Comparison of ENCODE assay signal across 22 mouse cellular contexts in the genomic region with DNA sequence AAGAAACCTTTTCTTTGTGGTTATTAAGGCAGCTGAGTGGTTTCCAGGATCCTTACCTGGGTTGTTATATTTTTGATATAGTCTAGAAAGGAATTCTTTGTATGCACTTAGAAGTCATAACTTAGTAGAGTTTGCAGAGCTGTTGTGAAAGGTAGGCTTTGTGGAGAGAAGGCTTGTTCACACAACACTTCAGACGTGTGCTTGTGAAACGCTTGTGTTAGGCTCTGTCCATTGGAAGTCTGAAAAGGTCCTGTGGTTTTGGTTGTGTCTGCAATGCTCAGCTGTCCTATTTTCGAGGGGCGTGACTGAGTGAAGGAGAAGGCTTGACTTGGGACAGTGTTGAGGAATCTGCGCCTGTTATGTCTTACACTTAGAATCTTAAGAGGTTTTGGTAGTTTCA. TPM values are rescaled to one million over a fixed set of nuclear protein-coding genes. Genes with fewer than 3 reads are reported as not detected.
A peak's percentile ranks its signal among the peaks of the same experiment; 100 is the strongest.
DNase-seq lines count a peak whose midpoint lies in the region; ATAC-seq and TF ChIP-seq lines count a peak whose summit lies in the region.
"Had no signal": no experiment of that assay in that cellular context is flagged by ENCODE, and none has a peak within 500 bp of the region (broad histone marks: within the 10 kb centered on the region; RNA-seq: fewer than 3 reads in every experiment).

No protein-coding gene starts in this region.

- DNase-seq in lung, postnatal 25 days (ENCODE audit: low spot score) = no peak
- peak; percentile 77 for DNase-seq in lung, postnatal 0 days (ENCODE audit: low spot score)
- DNase-seq in lung, postnatal 14 days = no peak
- DNase-seq: adrenal gland, adult 2 months; adrenal gland, adult 8-10 months; adrenal gland, postnatal 10 days; adrenal gland, postnatal 14 days; adrenal gland, postnatal 25 days; adrenal gland, postnatal 36 days; B cell, adult 2 months; cerebellum, adult 11 months; cerebellum, adult 11-12 months had no signal

- no peak overlapping the region for H3K27ac ChIP-seq in lung, embryonic 16.5 days (ENCODE audit: low read length)
- H3K27ac ChIP-seq in lung, postnatal 0 days (ENCODE audit: low read length) = peak overlapping the region; percentile 9; the same call in 1 of the 2 replicates
- H3K27ac ChIP-seq in kidney, embryonic 14.5 days (ENCODE audit: low read depth, low read length) = no peak overlapping the region
- no peak overlapping the region for H3K27ac ChIP-seq in kidney, embryonic 16.5 days (ENCODE audit: low read length)

- H3K36me3 ChIP-seq in lung, embryonic 16.5 days (ENCODE audit: control insufficient read depth, insufficient read depth, low read length) = no peaks in the 10 kb centered on the region
- H3K36me3 ChIP-seq in lung, postnatal 0 days (ENCODE audit: insufficient read depth, low read length) = no peaks in the 10 kb centered on the region
- H3K36me3 ChIP-seq in kidney, embryonic 14.5 days (ENCODE audit: control insufficient read depth, insufficient read depth, low read length) = peaks cover 22% of the 10 kb centered on the region; the same call in 1 of the 2 replicates
- 0 out of 2 replicates have a peak, but pooled peaks cover 2% of the 10 kb centered on the region for H3K36me3 ChIP-seq in kidney, embryonic 16.5 days (ENCODE audit: insufficient read depth, low read length)

- H3K4me3 ChIP-seq in lung, embryonic 16.5 days (ENCODE audit: low read length) = no peak overlapping the region
- no peak overlapping the region for H3K4me3 ChIP-seq in lung, postnatal 0 days (ENCODE audit: low read depth, low read length)
- no peak overlapping the region for H3K4me3 ChIP-seq in kidney, embryonic 14.5 days (ENCODE audit: low read length)
- H3K4me3 ChIP-seq in kidney, embryonic 16.5 days (ENCODE audit: low read length) = no peak overlapping the region

- peak; percentile 71; the same call in 1 of the 2 replicates for ATAC-seq in lung, embryonic 16.5 days (ENCODE audit: low read depth)
- peak; percentile 81 for ATAC-seq in lung, postnatal 0 days
- peak; percentile 59 for ATAC-seq in granulocyte monocyte progenitor cell, adult 5-6 weeks (replicated peaks; ENCODE audit: poor library complexity, severe bottlenecking)
- peak; percentile 37 for ATAC-seq in megakaryocyte progenitor cell, adult 5-6 weeks (replicated peaks; ENCODE audit: poor library complexity)
- no peak for ATAC-seq in kidney, embryonic 14.5 days (ENCODE audit: low FRiP score, low TSS enrichment)
- no peak for ATAC-seq in kidney, embryonic 16.5 days (ENCODE audit: low FRiP score, low TSS enrichment)
- ATAC-seq: activated CD4-positive, CD25-positive, alpha-beta regulatory T cell, adult 4 months; CD4-positive, CD25-positive, alpha-beta regulatory T cell, adult 4 months; Patski had no signal

- H3K4me2 ChIP-seq in lung, embryonic 16.5 days (ENCODE audit: low read depth, low read length) = no peak overlapping the region
- H3K4me2 ChIP-seq in lung, postnatal 0 days (replicated peaks; ENCODE audit: low read depth, low read length) = no peak overlapping the region
- no peak overlapping the region for H3K4me2 ChIP-seq in kidney, embryonic 14.5 days (replicated peaks; ENCODE audit: low read depth, low read length)
- H3K4me2 ChIP-seq in kidney, embryonic 16.5 days (replicated peaks; ENCODE audit: low read depth, low read length) = no peak overlapping the region

- WGBS in lung, embryonic 16.5 days = 63% methylated on average over 5 of the region's 5 CpGs
- 58% methylated on average over 5 of the region's 5 CpGs for WGBS in lung, postnatal 0 days
- 93% methylated on average over 5 of the region's 5 CpGs for WGBS in kidney, embryonic 14.5 days
- 92% methylated on average over 5 of the region's 5 CpGs for WGBS in kidney, embryonic 16.5 days

- H3K9me3 ChIP-seq in lung, embryonic 16.5 days (ENCODE audit: control insufficient read depth, low read length) = no peaks in the 10 kb centered on the region
- H3K9me3 ChIP-seq in lung, postnatal 0 days (ENCODE audit: low read length) = no peaks in the 10 kb centered on the region
- no peaks in the 10 kb centered on the region for H3K9me3 ChIP-seq in kidney, embryonic 14.5 days (ENCODE audit: control insufficient read depth, low read length)
- H3K9me3 ChIP-seq in kidney, embryonic 16.5 days (ENCODE audit: low read length) = no peaks in the 10 kb centered on the region
- H3K9me3 ChIP-seq: G1E had no signal

- peak; percentile 78 for TF ChIP-seq EP300 in lung, postnatal 0 days (IDR thresholded peaks at IDR 0.05)

- H3K9ac ChIP-seq in lung, embryonic 16.5 days (ENCODE audit: low read length) = no peak overlapping the region
- H3K9ac ChIP-seq in lung, postnatal 0 days (replicated peaks; ENCODE audit: low read depth) = no peak overlapping the region
- no peak overlapping the region for H3K9ac ChIP-seq in kidney, embryonic 14.5 days (ENCODE audit: low read depth, low read length)
- no peak overlapping the region for H3K9ac ChIP-seq in kidney, embryonic 16.5 days (replicated peaks; ENCODE audit: low read length)

- no peaks in the 10 kb centered on the region for H3K27me3 ChIP-seq in lung, embryonic 16.5 days (ENCODE audit: control insufficient read depth, insufficient read depth, low read depth, low read length)
- no peaks in the 10 kb centered on the region for H3K27me3 ChIP-seq in lung, postnatal 0 days (replicated peaks; ENCODE audit: insufficient read depth, low read length)
- H3K27me3 ChIP-seq in kidney, embryonic 14.5 days (ENCODE audit: control insufficient read depth, insufficient read depth, low read length) = no peaks in the 10 kb centered on the region
- H3K27me3 ChIP-seq in kidney, embryonic 16.5 days (ENCODE audit: insufficient read depth, low read length) = no peaks in the 10 kb centered on the region
- H3K27me3 ChIP-seq: CH12.LX, Patski had no signal

- H3K4me1 ChIP-seq in lung, embryonic 16.5 days (replicated peaks; ENCODE audit: control insufficient read depth, insufficient read depth, low read length) = peaks cover 15% of the 10 kb centered on the region
- H3K4me1 ChIP-seq in lung, postnatal 0 days (ENCODE audit: insufficient read depth, low read depth, low read length) = no peaks in the 10 kb centered on the region; the same call in 1 of the 2 replicates
- peaks cover 20% of the 10 kb centered on the region for H3K4me1 ChIP-seq in kidney, embryonic 14.5 days (ENCODE audit: control insufficient read depth, insufficient read depth, low read length)
- H3K4me1 ChIP-seq in kidney, embryonic 16.5 days (ENCODE audit: insufficient read depth, low read length) = peaks cover 37% of the 10 kb centered on the region

- no peak for TF ChIP-seq CTCF in lung, postnatal 0 days (IDR thresholded peaks at IDR 0.05)

RNA-seq across cellular contexts. Expression of gene Arid1b, which starts 51.5 kb away (rescaled TPM):
- polyA plus RNA-seq in lung, embryonic 16.5 days (2015; fragmentation: Nextera tagmentation; extraction: Ambion mirVana) = 10.2 and 10.6 TPM in 2 replicates
- polyA plus RNA-seq in lung, postnatal 0 days (2015; fragmentation: Nextera tagmentation; extraction: Ambion mirVana) = 7.2 and 8.8 TPM in 2 replicates
- total RNA-seq in granulocyte monocyte progenitor cell, adult 5-6 weeks (2014; fragmentation: Nextera tagmentation) = 39.2 and 51.1 TPM in 2 replicates
- total RNA-seq in granulocyte monocyte progenitor cell, adult 5-6 weeks (2017) = 24.1 and 29.4 TPM in 2 replicates
- 34.1 and 42.0 TPM in 2 replicates for total RNA-seq in megakaryocyte progenitor cell, adult 5-6 weeks (2015)
- total RNA-seq in megakaryocyte progenitor cell, adult 5-6 weeks (2017) = 20.6 and 23.6 TPM in 2 replicates
- polyA plus RNA-seq in kidney, embryonic 14.5 days (2014; fragmentation: Nextera tagmentation; extraction: Ambion mirVana) = 17.1 and 19.2 TPM in 2 replicates
- polyA plus RNA-seq in kidney, embryonic 16.5 days (2015; fragmentation: Nextera tagmentation; extraction: Ambion mirVana) = 10.9 and 11.0 TPM in 2 replicates

Comparison
In these comparisons a context has a peak if more than half of its experiments do, and no peak if none do; other contexts are left out.
1. ATAC-seq: peak in lung, embryonic 16.5 days (single experiment), lung, postnatal 0 days (single experiment), granulocyte monocyte progenitor cell, adult 5-6 weeks (single experiment) and megakaryocyte progenitor cell, adult 5-6 weeks (single experiment); none in kidney, embryonic 14.5 days (single experiment) and kidney, embryonic 16.5 days (single experiment).